Mouse (Mus musculus) C2C12 (cell line): ENCODE results near the gene 6030458C11Rik.

ENCODE experiments used
- CEBPB ChIP-seq: IDR thresholded peaks from one replicate; pipeline ENCODE4 v1.6.1; 2011; ENCODE audit warnings: low read depth, mild to moderate bottlenecking, control low read depth, moderate library complexity
- CTCF ChIP-seq: IDR thresholded peaks from one replicate; pipeline ENCODE4 v1.5.1; 2011; ENCODE audit not compliant: control insufficient read depth, insufficient read depth, insufficient read length
- FOSL1 ChIP-seq: IDR thresholded peaks from one replicate; pipeline ENCODE4 v1.8.0; 2011; ENCODE audit warnings: mild to moderate bottlenecking, low read length; ENCODE audit not compliant: poor library complexity, insufficient read depth, severe bottlenecking
- MAX ChIP-seq: IDR thresholded peaks from one replicate; pipeline ENCODE4 v1.6.1; 2011; ENCODE audit warnings: mild to moderate bottlenecking, control low read depth
- MYOD1 ChIP-seq: IDR thresholded peaks from one replicate; pipeline ENCODE4 v1.6.1; 2011; ENCODE audit warnings: low read depth; ENCODE audit not compliant: control insufficient read depth, insufficient read length
- MYOG ChIP-seq: IDR thresholded peaks from one replicate; pipeline ENCODE4 v1.6.1; 2011; ENCODE audit not compliant: control insufficient read depth, insufficient read length; ENCODE audit errors: extremely low read depth
- USF1 ChIP-seq: IDR thresholded peaks from one replicate; pipeline ENCODE4 v1.6.1; 2011; ENCODE audit warnings: low read depth, mild to moderate bottlenecking, control low read depth, moderate library complexity

- TF ChIP-seq MAX (no peak), CTCF (no peak), USF1 (no peak), MYOG (no peak), FOSL1 (no peak), CEBPB (no peak), MYOD1 (no peak)
These were observed 62.1 kb downstream of the 6030458C11Rik start for GRCm38 (mm10) chr15:12762258-12762913.
